Mouse (Mus musculus): ENCODE results near the gene Cyp2j13. TPM values are rescaled to one million over a fixed set of nuclear protein-coding genes. Genes with fewer than 3 reads are reported as not detected.
A peak's percentile ranks its signal among the peaks of the same experiment; 100 is the strongest.
"Not testable (repeated sequence)": the region's sequence is repeated elsewhere in the genome, so short reads cannot be mapped to it uniquely, and the experiment has no call there.

Gene Cyp2j13
- polyA plus RNA-seq, 1 experiment from 2014 or later = not detected

GRCm38 (mm10) chr4:96060106-96060505 lies 17.2 kb downstream of the Cyp2j13 start:
- no peak for TF ChIP-seq CTCF (IDR thresholded peaks at IDR 0.05; ENCODE audit: low read depth)
- TF ChIP-seq EP300 (IDR thresholded peaks at IDR 0.05; ENCODE audit: low read depth) = no peak
- H3K27me3 ChIP-seq (ENCODE audit: insufficient read depth, low read length) = no peaks in the 10 kb centered on the region
- no peak overlapping the region for H3K4me2 ChIP-seq (ENCODE audit: low read depth, low read length)
- H3K27ac ChIP-seq (ENCODE audit: low read depth) = no peak overlapping the region
- H3K9me3 ChIP-seq (ENCODE audit: low read length) = no peaks in the 10 kb centered on the region
- H3K4me1 ChIP-seq (ENCODE audit: insufficient read depth) = no peaks in the 10 kb centered on the region
- no peak overlapping the region for H3K9ac ChIP-seq (replicated peaks)
- WGBS (ENCODE audit: insufficient replicate concordance) = 84% methylated on average over 2 of the region's 2 CpGs
- no peak for DNase-seq
- H3K4me3 ChIP-seq (ENCODE audit: low read depth, low read length) = no peak overlapping the region
- no peak for ATAC-seq
- no peaks in the 10 kb centered on the region for H3K36me3 ChIP-seq (replicated peaks; ENCODE audit: insufficient read depth, low read length)

GRCm38 (mm10) chr4:96028412-96028811 lies 48.9 kb downstream of the Cyp2j13 start:
- no peak overlapping the region for H3K4me2 ChIP-seq (ENCODE audit: low read depth, low read length)
- no peak for ATAC-seq
- H3K4me1 ChIP-seq (ENCODE audit: insufficient read depth) = no peaks in the 10 kb centered on the region
- H3K4me3 ChIP-seq (ENCODE audit: low read depth, low read length) = no peak overlapping the region
- H3K9me3 ChIP-seq (ENCODE audit: low read length) = no peaks in the 10 kb centered on the region
- TF ChIP-seq EP300 (IDR thresholded peaks at IDR 0.05; ENCODE audit: low read depth) = no peak
- TF ChIP-seq CTCF (IDR thresholded peaks at IDR 0.05; ENCODE audit: low read depth) = no peak
- no peak overlapping the region for H3K9ac ChIP-seq (replicated peaks)
- DNase-seq = no peak
- H3K27me3 ChIP-seq (ENCODE audit: insufficient read depth, low read length) = no peaks in the 10 kb centered on the region
- no peak overlapping the region for H3K27ac ChIP-seq (ENCODE audit: low read depth)
- 93% methylated on average over 1 of the region's 1 CpGs for WGBS (ENCODE audit: insufficient replicate concordance)
- no peaks in the 10 kb centered on the region for H3K36me3 ChIP-seq (replicated peaks; ENCODE audit: insufficient read depth, low read length)

DNA sequence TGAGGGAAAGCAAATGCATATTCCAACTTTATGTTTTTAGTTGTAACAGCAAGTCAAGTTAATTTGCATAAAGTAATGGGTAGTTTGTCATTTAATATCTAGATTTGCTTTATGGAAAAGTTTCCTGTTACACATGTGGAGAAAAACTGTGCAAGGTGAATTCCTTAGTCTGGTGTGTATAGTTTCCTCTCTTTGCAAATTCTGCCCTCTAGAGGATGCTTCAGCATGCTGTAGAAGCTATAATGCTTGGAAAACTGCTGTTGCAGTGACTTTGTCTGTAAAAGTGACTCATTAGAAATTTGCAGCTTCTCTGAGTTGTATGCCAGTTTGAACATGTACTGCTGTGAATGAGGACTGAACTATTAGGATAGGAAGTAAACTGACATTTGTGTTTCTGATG lies 54.5 kb downstream of the Cyp2j13 start:
- TF ChIP-seq EP300 (IDR thresholded peaks at IDR 0.05; ENCODE audit: low read depth) = no peak
- TF ChIP-seq CTCF (IDR thresholded peaks at IDR 0.05; ENCODE audit: low read depth) = peak; percentile 49
- no peaks in the 10 kb centered on the region for H3K9me3 ChIP-seq (ENCODE audit: low read length)
- H3K27ac ChIP-seq (ENCODE audit: low read depth) = no peak overlapping the region
- peaks cover 4% of the 10 kb centered on the region; the same call in 1 of the 2 replicates for H3K36me3 ChIP-seq (replicated peaks; ENCODE audit: insufficient read depth, low read length)
- no peak overlapping the region for H3K4me2 ChIP-seq (ENCODE audit: low read depth, low read length)
- no peak overlapping the region for H3K9ac ChIP-seq (replicated peaks)
- H3K4me3 ChIP-seq (ENCODE audit: low read depth, low read length) = no peak overlapping the region
- no peak for ATAC-seq
- H3K27me3 ChIP-seq (ENCODE audit: insufficient read depth, low read length) = no peaks in the 10 kb centered on the region
- DNase-seq = no peak
- H3K4me1 ChIP-seq (ENCODE audit: insufficient read depth) = no peaks in the 10 kb centered on the region

- ATAC-seq (no peak), DNase-seq (no peak)
- H3K4me1 ChIP-seq (ENCODE audit: insufficient read depth) = no peaks in the 10 kb centered on the region
- no peaks in the 10 kb centered on the region for H3K27me3 ChIP-seq (ENCODE audit: insufficient read depth, low read length)
- TF ChIP-seq CTCF (IDR thresholded peaks at IDR 0.05; ENCODE audit: low read depth) (no peak), EP300 (IDR thresholded peaks at IDR 0.05; ENCODE audit: low read depth) (no peak)
- 75% methylated on average over 1 of the region's 1 CpGs for WGBS (ENCODE audit: insufficient replicate concordance)
- H3K27ac ChIP-seq (ENCODE audit: low read depth) = no peak overlapping the region
- no peak overlapping the region for H3K4me2 ChIP-seq (ENCODE audit: low read depth, low read length)
- H3K9ac ChIP-seq (replicated peaks) = no peak overlapping the region
- no peak overlapping the region for H3K4me3 ChIP-seq (ENCODE audit: low read depth, low read length)
- peaks cover 6% of the 10 kb centered on the region; the same call in 1 of the 2 replicates for H3K36me3 ChIP-seq (replicated peaks; ENCODE audit: insufficient read depth, low read length)
- no peaks in the 10 kb centered on the region for H3K9me3 ChIP-seq (ENCODE audit: low read length)
These were observed 60.5 kb downstream of the Cyp2j13 start for GRCm38 (mm10) chr4:96016875-96017274.

GRCm38 (mm10) chr4:95982221-95982620 lies 95.1 kb downstream of the Cyp2j13 start:
- WGBS (ENCODE audit: insufficient replicate concordance) = 92% methylated on average over 17 of the region's 17 CpGs
- H3K9me3 ChIP-seq (ENCODE audit: low read length); H3K27ac ChIP-seq (ENCODE audit: low read depth): not testable (repeated sequence)

More at GRCm38 (mm10) chr4:95982221-95982620, 95.1 kb downstream of the Cyp2j13 start:
- not testable (repeated sequence) for H3K27me3 ChIP-seq (ENCODE audit: insufficient read depth, low read length); H3K4me1 ChIP-seq (ENCODE audit: insufficient read depth); H3K4me2 ChIP-seq (ENCODE audit: low read depth, low read length); DNase-seq; H3K9ac ChIP-seq (replicated peaks); ATAC-seq; H3K36me3 ChIP-seq (replicated peaks; ENCODE audit: insufficient read depth, low read length); H3K4me3 ChIP-seq (ENCODE audit: low read depth, low read length)

Other genes with a start within 250 kb of the Cyp2j13 start
- gene Hook1, start 110.3 kb downstream of the Cyp2j13 start, polyA plus RNA-seq (2015; fragmentation: Nextera tagmentation; extraction: Ambion mirVana) = 11.6 and 12.2 TPM in 2 replicates
- gene Cyp2j12, start 63.6 kb upstream of the Cyp2j13 start, polyA plus RNA-seq (2015; fragmentation: Nextera tagmentation; extraction: Ambion mirVana) = not detected in 2 replicates
- gene Cyp2j7, start 159.1 kb upstream of the Cyp2j13 start, polyA plus RNA-seq (2015; fragmentation: Nextera tagmentation; extraction: Ambion mirVana) = not detected in 2 replicates